Mouse (Mus musculus) limb, embryonic 14.5 days (tissue): ENCODE measurements at regions not wholly inside any gene's neighbourhood (a gene's known extent, or its start where the extent isn't known, plus 50 kb on each side); places are given as distances from the start of the nearest gene placed in this dataset.

Experiments
- ATAC-seq: fragments of 200-750 bp; cut with Nextera tagmentation; 2 replicates; pipeline ENCODE4 v1.8.0; 2017; ENCODE audit warnings: low read depth, moderate number of reproducible peaks, moderate TSS enrichment; ENCODE audit not compliant: low FRiP score
- DNase-seq: peaks from one replicate; pipeline ENCODE4 v3.0.0-alpha.2; 2015; ENCODE audit warnings: low spot score
- H3K27ac ChIP-seq: fragments of 300-500 bp; sonication (generic); replicated peaks from 2 replicates; pipeline ENCODE4 v1.5.1; 2014; ENCODE audit warnings: low read depth, mild to moderate bottlenecking, low read length, moderate library complexity, mixed read lengths
- H3K27me3 ChIP-seq: fragments of 300-500 bp; sonication (generic); 2 replicates; pipeline ENCODE4 v1.6.1; 2014; ENCODE audit warnings: low read length, mixed read lengths; ENCODE audit not compliant: control insufficient read depth, insufficient read depth
- H3K36me3 ChIP-seq: fragments of 300-500 bp; sonication (generic); 2 replicates; pipeline ENCODE4 v1.6.1; 2014; ENCODE audit warnings: mild to moderate bottlenecking, low read length, moderate library complexity, mixed read lengths; ENCODE audit not compliant: control insufficient read depth, insufficient read depth
- H3K4me1 ChIP-seq: fragments of 300-500 bp; sonication (generic); 2 replicates; pipeline ENCODE4 v1.6.1; 2014; ENCODE audit warnings: antibody characterized with exemption, low read length, mixed read lengths; ENCODE audit not compliant: control insufficient read depth, insufficient read depth
- H3K4me2 ChIP-seq: fragments of 300-500 bp; sonication (generic); replicated peaks from 2 replicates; pipeline ENCODE4 v1.6.1; 2014; ENCODE audit warnings: low read depth, mild to moderate bottlenecking, low read length, moderate library complexity; ENCODE audit not compliant: severe bottlenecking
- H3K4me3 ChIP-seq: fragments of 300-500 bp; sonication (generic); replicated peaks from 2 replicates; pipeline ENCODE4 v1.5.1; 2014; ENCODE audit warnings: low read length
- H3K9ac ChIP-seq: fragments of 300-500 bp; sonication (generic); 2 replicates; pipeline ENCODE4 v1.6.1; 2014; ENCODE audit warnings: mild to moderate bottlenecking, low read depth, low read length, moderate library complexity; ENCODE audit not compliant: severe bottlenecking
- H3K9me3 ChIP-seq: fragments of 300-500 bp; sonication (generic); 2 replicates; pipeline ENCODE4 v1.6.1; 2016; ENCODE audit warnings: low read length; ENCODE audit not compliant: control insufficient read depth
- POLR2A ChIP-seq: fragments of 200-500 bp; IDR thresholded peaks from 2 replicates; pipeline ENCODE4 v1.8.0; 2012; ENCODE audit warnings: inconsistent platforms, mild to moderate bottlenecking, moderate library complexity, borderline replicate concordance; ENCODE audit not compliant: insufficient read depth, insufficient read length; ENCODE audit errors: extremely low read depth
- WGBS: fragments of 180-500 bp; shearing (Covaris S2); extraction: QIAGEN DNeasy Blood & Tissue Kit; methylation state at CpG from one replicate; pipeline ENCODE4 v1.1.7; 2014; 5-methylcytosine and 5-hydroxymethylcytosine counted together

DNA sequence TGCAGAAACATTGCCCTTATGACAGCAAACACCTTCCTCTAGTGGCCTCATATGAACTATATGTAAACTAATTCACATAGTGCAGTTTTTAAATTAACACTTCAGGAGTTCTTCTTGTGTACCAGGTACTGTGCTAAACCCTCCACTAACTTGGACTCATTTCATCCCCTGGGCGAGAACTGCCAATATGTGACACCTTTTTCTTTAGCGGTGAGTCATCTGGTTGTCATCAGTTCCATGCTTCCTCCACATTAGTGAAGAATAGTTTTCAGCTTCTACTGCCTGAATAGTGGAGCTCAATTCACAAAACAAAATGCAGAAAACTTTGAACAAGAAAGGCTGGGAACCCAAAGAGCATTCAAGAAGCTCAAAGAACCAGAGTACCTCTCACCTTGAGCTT is 76.9 kb upstream of the Slc24a5 start:
- Histone ChIP-seq H3K36me3 (no peaks in the 10 kb centered on the region), H3K9ac (no peak overlapping the region), H3K27ac (no peak overlapping the region), H3K9me3 (no peaks in the 10 kb centered on the region), H3K4me3 (no peak overlapping the region), H3K4me2 (no peak overlapping the region), H3K4me1 (no peaks in the 10 kb centered on the region), H3K27me3 (no peaks in the 10 kb centered on the region)
- DNase-seq (no peak), ATAC-seq (no peak)
- 88% methylated on average over 2 of the region's 2 CpGs for WGBS
- no peak for TF ChIP-seq POLR2A

DNA sequence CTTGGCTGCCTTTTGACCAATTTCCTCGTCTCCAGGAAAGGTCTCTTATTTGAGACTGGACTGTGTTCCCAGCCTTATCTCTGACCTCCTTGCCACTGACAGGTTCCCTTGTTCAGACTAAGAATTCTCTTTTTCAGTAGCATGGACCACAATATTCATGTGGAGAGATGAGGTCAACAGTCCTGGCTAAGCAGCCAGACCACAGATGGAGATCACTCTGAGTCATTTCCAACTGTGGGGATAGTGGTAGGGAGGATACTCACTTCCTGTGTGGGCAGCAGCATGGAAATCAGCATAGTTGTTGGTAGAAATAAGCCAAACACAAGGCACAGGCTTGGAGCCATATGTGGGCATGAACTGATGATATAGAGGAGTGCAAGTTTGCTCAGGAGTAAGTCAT is 52.9 kb upstream of the Slc24a5 start:
- Histone ChIP-seq H3K4me3 (no peak overlapping the region), H3K36me3 (no peaks in the 10 kb centered on the region), H3K4me2 (no peak overlapping the region), H3K27me3 (no peaks in the 10 kb centered on the region), H3K9me3 (no peaks in the 10 kb centered on the region), H3K4me1 (no peaks in the 10 kb centered on the region), H3K27ac (no peak overlapping the region), H3K9ac (no peak overlapping the region)
- ATAC-seq (no peak), DNase-seq (no peak)
- TF ChIP-seq POLR2A, result no peak
- 89% methylated on average over 1 of the region's 1 CpGs for WGBS

DNA sequence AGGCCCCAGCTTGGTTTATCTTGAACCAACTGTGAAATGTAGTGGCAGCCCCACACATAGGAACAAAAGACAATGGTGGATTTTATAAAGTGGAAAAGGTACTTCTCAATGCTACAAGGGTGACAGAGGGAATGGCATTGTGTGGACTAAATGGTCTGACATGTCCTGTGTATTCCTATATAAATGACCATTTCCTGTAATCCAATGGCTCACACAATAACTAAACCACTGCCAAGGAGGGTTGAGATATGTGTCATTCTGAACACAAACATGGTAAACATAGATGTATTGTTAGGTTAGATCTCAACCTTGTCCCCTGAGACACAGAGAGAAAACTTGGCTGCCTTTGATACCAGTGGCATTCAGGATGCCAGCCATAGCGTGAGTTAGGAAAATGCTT is 51.0 kb upstream of the Slc24a5 start:
- H3K4me2 ChIP-seq, result no peak overlapping the region
- no peak overlapping the region for H3K27ac ChIP-seq
- no peak overlapping the region for H3K9ac ChIP-seq
- ATAC-seq (no peak), DNase-seq (no peak)
- 84% methylated on average over 1 of the region's 1 CpGs for WGBS
- no peak for TF ChIP-seq POLR2A
- H3K4me1 ChIP-seq, result no peaks in the 10 kb centered on the region
- no peaks in the 10 kb centered on the region for H3K27me3 ChIP-seq
- no peak overlapping the region for H3K4me3 ChIP-seq
- H3K36me3 ChIP-seq, result no peaks in the 10 kb centered on the region
- no peaks in the 10 kb centered on the region for H3K9me3 ChIP-seq
